Mouse (Mus musculus) liver, adult 2 months (tissue): ENCODE data around the gene Mill2. TPM values are rescaled to one million over a fixed set of nuclear protein-coding genes. Genes with fewer than 3 reads are reported as not detected.
"Not testable (repeated sequence)": the region's sequence is repeated elsewhere in the genome, so short reads cannot be mapped to it uniquely, and the experiment has no call there.

ENCODE experiments used
- DNase-seq: peaks from one replicate; pipeline ENCODE4 v3.0.0-alpha.2; 2011; ENCODE audit warnings: low read depth, low spot score; ENCODE audit errors: extremely low read depth
- H3K27ac ChIP-seq: fragments of 200-500 bp; replicated peaks from 2 replicates; pipeline ENCODE4 v1.5.1; 2012; ENCODE audit warnings: low read depth, mild to moderate bottlenecking, control low read depth, inconsistent platforms, low read length; ENCODE audit not compliant: insufficient read depth
- H3K27me3 ChIP-seq: fragments of 200-500 bp; 2 replicates; pipeline ENCODE4 v1.6.1; 2012; ENCODE audit warnings: mild to moderate bottlenecking, moderate library complexity, low read length, inconsistent platforms; ENCODE audit not compliant: control insufficient read depth, insufficient read depth
- H3K36me3 ChIP-seq: fragments of 200-500 bp; 2 replicates; pipeline ENCODE4 v1.6.1; 2012; ENCODE audit warnings: low read length, inconsistent platforms; ENCODE audit not compliant: control insufficient read depth, insufficient read depth
- H3K4me1 ChIP-seq: fragments of 200-500 bp; 2 replicates; pipeline ENCODE4 v1.6.1; 2011; ENCODE audit warnings: low read length; ENCODE audit not compliant: control insufficient read depth, insufficient read depth
- H3K4me3 ChIP-seq: fragments of 200-500 bp; 2 replicates; pipeline ENCODE4 v1.5.1; 2011; ENCODE audit warnings: low read depth, mild to moderate bottlenecking, control low read depth, low read length, moderate library complexity; ENCODE audit not compliant: insufficient read depth
- H3K79me2 ChIP-seq: fragments of 200-500 bp; 2 replicates; pipeline ENCODE4 v1.6.1; 2012; ENCODE audit warnings: inconsistent platforms, mild to moderate bottlenecking, low read length, moderate library complexity; ENCODE audit not compliant: control insufficient read depth, insufficient read depth
- H3K9ac ChIP-seq: fragments of 200-500 bp; 2 replicates; pipeline ENCODE4 v1.6.1; 2012; ENCODE audit warnings: low read depth, mild to moderate bottlenecking, control low read depth, inconsistent platforms, low read length
- CTCF ChIP-seq: fragments of 200-500 bp; IDR thresholded peaks from 2 replicates; pipeline ENCODE4 v1.5.1; 2011; ENCODE audit warnings: low read depth, low read length, control low read depth
- POLR2A ChIP-seq: fragments of 200-500 bp; IDR thresholded peaks from 2 replicates; pipeline ENCODE4 v1.6.1; 2011; ENCODE audit warnings: low read length, control low read depth; ENCODE audit not compliant: insufficient read depth; ENCODE audit errors: extremely low read depth
- WGBS: fragments of 180-500 bp; shearing (Covaris S2); methylation state at CpG from one replicate; pipeline ENCODE4 v1.1.7; 2018; 5-methylcytosine and 5-hydroxymethylcytosine counted together
- polyA plus RNA-seq: library from polyadenylated mRNA; depleted of rRNA; stranded (reverse); fragments of >200 nt; gene quantifications from 2 replicates; pipeline ENCODE4 v1.2.3, GENCODE M21; 2012
- total RNA-seq: library from RNA; depleted of rRNA; stranded (reverse); fragments of >200 nt; gene quantifications from 2 replicates; pipeline ENCODE4 v1.2.3, GENCODE M21; 2014

Gene Mill2
- total and polyA plus RNA-seq, 2 experiments = 0.37 to 0.83 TPM

DNA sequence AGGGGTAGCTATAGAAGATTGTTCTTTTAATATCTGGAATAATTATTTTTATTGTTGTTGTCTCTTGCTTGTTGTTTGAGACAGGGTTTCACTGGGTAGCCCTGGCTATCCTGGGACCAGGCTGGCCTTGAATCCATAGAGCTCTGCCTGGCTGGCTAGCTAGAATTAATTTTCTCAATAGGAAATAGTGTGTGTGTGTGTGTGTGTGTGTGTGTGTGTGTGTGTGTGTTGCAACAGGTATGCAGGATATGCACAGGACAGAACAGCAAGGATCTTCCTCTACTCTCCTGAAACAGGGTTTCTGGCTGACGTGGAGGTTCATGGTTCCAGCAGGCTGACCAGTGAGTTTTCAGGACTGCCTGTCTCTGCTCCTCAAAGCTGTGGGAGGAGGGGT lies 1.4 kb downstream of the Mill2 start:
- no peaks in the 10 kb centered on the region for H3K36me3 ChIP-seq
- H3K9ac ChIP-seq = no peak overlapping the region
- no peak overlapping the region for H3K4me3 ChIP-seq
- no peaks in the 10 kb centered on the region for H3K79me2 ChIP-seq
- no peaks in the 10 kb centered on the region for H3K27me3 ChIP-seq
- no peak for TF ChIP-seq POLR2A
- TF ChIP-seq CTCF = no peak
- H3K27ac ChIP-seq = no peak overlapping the region
- 74% methylated on average over 1 of the region's 1 CpGs for WGBS
- DNase-seq = no peak
- H3K4me1 ChIP-seq = no peaks in the 10 kb centered on the region

DNA sequence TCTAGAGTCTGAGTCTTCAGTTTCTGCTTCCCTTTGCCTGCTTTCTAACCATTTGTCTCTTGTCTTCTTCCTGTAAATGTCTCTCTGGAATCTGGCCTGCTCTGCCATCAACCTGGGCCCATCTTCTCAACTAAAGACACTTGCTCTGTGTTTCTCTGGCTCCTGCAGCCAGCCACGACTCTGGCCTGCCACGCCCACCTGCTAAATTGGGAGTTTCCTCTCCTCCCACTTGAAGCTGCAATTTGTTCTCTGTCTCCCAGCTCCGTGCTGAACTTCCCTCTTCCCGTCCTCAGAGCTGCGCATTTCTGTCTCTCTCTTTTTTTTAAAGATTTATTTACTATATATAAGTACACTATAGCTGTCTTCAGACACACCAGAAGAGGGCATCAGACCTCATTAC lies 5.0 kb downstream of the Mill2 start:
- Histone ChIP-seq H3K4me1 (no peaks in the 10 kb centered on the region), H3K36me3 (no peaks in the 10 kb centered on the region), H3K79me2 (no peaks in the 10 kb centered on the region), H3K9ac (no peak overlapping the region), H3K27ac (no peak overlapping the region), H3K4me3 (no peak overlapping the region), H3K27me3 (no peaks in the 10 kb centered on the region)
- no peak for DNase-seq
- 60% methylated on average over 5 of the region's 5 CpGs for WGBS
- TF ChIP-seq CTCF (no peak), POLR2A (no peak)

- TF ChIP-seq POLR2A = no peak
- no peak for TF ChIP-seq CTCF
- WGBS = 56% methylated on average over 1 of the region's 1 CpGs
- Histone ChIP-seq H3K4me3 (no peak overlapping the region), H3K79me2 (no peaks in the 10 kb centered on the region), H3K9ac (no peak overlapping the region), H3K27ac (no peak overlapping the region), H3K27me3 (no peaks in the 10 kb centered on the region), H3K36me3 (no peaks in the 10 kb centered on the region), H3K4me1 (no peaks in the 10 kb centered on the region)
- no peak for DNase-seq
Observed at GRCm38 (mm10) chr7:18848395-18848794, 8.6 kb downstream of the Mill2 start.

DNA sequence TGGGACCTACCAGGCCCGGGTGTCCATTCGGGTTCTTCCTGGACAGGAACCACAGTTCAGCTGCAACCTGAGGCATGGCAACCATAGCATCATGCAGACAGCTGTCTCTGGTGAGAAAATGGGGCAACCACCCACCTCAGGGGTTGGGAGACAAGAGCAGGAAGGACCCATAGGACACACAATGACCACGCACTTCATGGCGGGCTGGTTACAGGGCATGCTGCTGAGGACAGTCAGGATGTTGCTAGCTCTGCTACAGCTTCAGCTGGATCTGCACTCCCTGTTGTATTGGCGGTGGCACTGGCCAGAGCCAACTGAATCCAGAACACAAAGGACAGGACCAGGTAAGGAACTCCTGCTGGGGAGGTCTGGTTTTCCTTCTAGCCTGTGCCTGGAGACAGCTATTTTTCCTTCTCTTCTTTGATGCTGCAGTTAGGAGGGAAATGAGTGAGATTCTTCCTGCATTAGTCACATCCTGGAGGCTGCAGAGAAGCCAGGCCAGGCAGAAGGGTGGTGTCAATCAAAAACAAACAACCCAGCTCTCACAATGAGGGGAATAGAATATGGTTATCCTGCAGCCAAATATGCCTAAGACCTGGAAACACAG lies 18.6 kb downstream of the Mill2 start:
- Histone ChIP-seq H3K27me3 (no peaks in the 10 kb centered on the region; the same call in 1 of the 2 replicates), H3K9ac (no peak overlapping the region), H3K4me3 (no peak overlapping the region), H3K4me1 (no peaks in the 10 kb centered on the region), H3K79me2 (no peaks in the 10 kb centered on the region), H3K27ac (no peak overlapping the region; the same call in 1 of the 2 replicates), H3K36me3 (no peaks in the 10 kb centered on the region)
- no peak for TF ChIP-seq POLR2A
- TF ChIP-seq CTCF = no peak
- 69% methylated on average over 5 of the region's 5 CpGs for WGBS
- peak; percentile 3 for DNase-seq

- no peak overlapping the region for H3K27ac ChIP-seq
- WGBS = 82% methylated on average over 6 of the region's 6 CpGs
- TF ChIP-seq POLR2A = no peak
- no peak for TF ChIP-seq CTCF
- no peaks in the 10 kb centered on the region for H3K36me3 ChIP-seq
- H3K4me1 ChIP-seq = no peaks in the 10 kb centered on the region
- no peak overlapping the region for H3K4me3 ChIP-seq
- no peaks in the 10 kb centered on the region for H3K79me2 ChIP-seq
- DNase-seq = no peak
- H3K9ac ChIP-seq = no peak overlapping the region
- H3K27me3 ChIP-seq = no peaks in the 10 kb centered on the region; the same call in 1 of the 2 replicates
Observed at GRCm38 (mm10) chr7:18862801-18863200, 23.0 kb downstream of the Mill2 start.

DNA sequence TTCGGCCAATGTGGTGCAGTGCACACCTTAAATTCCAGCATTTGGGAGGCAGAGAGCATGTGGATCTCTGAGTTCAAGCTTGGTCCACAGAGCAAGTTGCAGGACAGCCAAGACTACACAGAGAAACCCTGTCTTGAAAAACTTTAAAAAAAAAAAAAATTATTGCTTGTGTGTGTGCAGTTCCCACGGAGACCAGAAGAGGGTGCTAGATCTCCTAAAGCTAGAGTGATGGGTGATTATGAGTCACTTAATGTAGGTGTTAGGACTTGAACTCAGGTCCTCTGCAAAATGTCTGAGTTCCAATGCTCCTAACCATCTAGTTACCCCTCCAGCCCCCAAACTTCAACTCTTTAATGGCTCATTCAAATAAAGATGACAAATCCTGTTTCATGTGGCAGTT lies 28.7 kb downstream of the Mill2 start:
- Histone ChIP-seq H3K9ac (no peak overlapping the region), H3K36me3 (no peaks in the 10 kb centered on the region), H3K79me2 (no peaks in the 10 kb centered on the region), H3K27ac (no peak overlapping the region), H3K4me3 (no peak overlapping the region), H3K27me3 (no peaks in the 10 kb centered on the region), H3K4me1 (no peaks in the 10 kb centered on the region)
- DNase-seq = no peak
- no peak for TF ChIP-seq POLR2A
- TF ChIP-seq CTCF = no peak
- WGBS = 90% methylated on average over 2 of the region's 2 CpGs

DNA sequence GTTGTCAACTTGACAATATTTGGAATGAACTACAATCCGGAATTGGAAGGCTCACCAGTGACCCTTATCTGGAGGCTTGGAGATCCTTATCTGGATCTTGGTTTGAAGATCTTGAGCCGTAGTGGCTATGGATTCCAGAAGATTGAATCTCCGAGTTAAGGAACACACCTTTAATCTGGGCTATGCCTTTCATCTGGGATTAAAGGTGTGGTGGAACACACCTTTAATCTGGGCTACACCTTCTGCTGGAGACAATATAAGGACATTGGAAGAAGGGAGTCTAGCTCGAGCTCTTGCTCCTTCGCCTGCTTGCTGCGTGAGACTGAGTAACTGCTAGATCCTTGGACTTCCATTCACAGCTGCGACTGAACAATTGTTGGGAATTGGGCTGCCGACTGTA lies 31.3 kb downstream of the Mill2 start, which contains the start of gene Pglyrp1:
Gene Pglyrp1, plus strand, starts transcription at position 301 of the 400 bp plus-strand sequence.
- not testable (repeated sequence) for H3K27me3 ChIP-seq, H3K4me3 ChIP-seq, H3K27ac ChIP-seq, H3K79me2 ChIP-seq, H3K4me1 ChIP-seq, DNase-seq, H3K9ac ChIP-seq, H3K36me3 ChIP-seq
- WGBS = 75% methylated on average over 1 of the region's 8 CpGs
